Mouse (Mus musculus): ENCODE results near the gene Fpr-rs7. TPM values are rescaled to one million over a fixed set of nuclear protein-coding genes. Genes with fewer than 3 reads are reported as not detected.

Gene Fpr-rs7
- polyA plus RNA-seq (2012; rRNA removed), result not detected in 2 replicates

GRCm38 (mm10) chr17:20114126-20114525, at the start of gene Fpr-rs7:
TSS of gene Fpr-rs7 (minus strand) at chr17:20114226.

Other genes with a start within 250 kb of the Fpr-rs7 start
- not detected in 2 replicates for gene Vmn2r104, start 65.9 kb downstream of the Fpr-rs7 start, polyA plus RNA-seq (2012; rRNA removed)
- not detected in 2 replicates for gene Fpr-rs6, start 68.9 kb upstream of the Fpr-rs7 start, polyA plus RNA-seq (2012; rRNA removed)
- gene Vmn2r105, start 120.8 kb upstream of the Fpr-rs7 start, polyA plus RNA-seq (2012; rRNA removed), result not detected in 2 replicates
- gene Vmn2r106, start 171.3 kb upstream of the Fpr-rs7 start, polyA plus RNA-seq (2012; rRNA removed), result not detected in 2 replicates
- gene Vmn2r107, start 231.0 kb upstream of the Fpr-rs7 start, polyA plus RNA-seq (2012; rRNA removed), result not detected in 2 replicates